Mouse (Mus musculus) cerebellum, adult 8-10 months (tissue): ENCODE data around the gene Ugcg.

Experiments
- DNase-seq: peaks from one replicate; pipeline ENCODE4 v3.0.0; 2022

The Ugcg gene

GRCm38 (mm10) chr4:59188802-59189545, at the start of gene Ugcg:
Gene Ugcg (plus strand): TSS chr4:59189257.
- DNase-seq, result peak; percentile 77

GRCm38 (mm10) chr4:59149043-59149442, 40.0 kb upstream of the Ugcg start:
- no peak for DNase-seq

- no peak for DNase-seq
These were observed 38.1 kb upstream of the Ugcg start for GRCm38 (mm10) chr4:59150907-59151306.

GRCm38 (mm10) chr4:59151953-59152352, 37.1 kb upstream of the Ugcg start:
- no peak for DNase-seq

- DNase-seq, result no peak
These were observed 32.0 kb upstream of the Ugcg start for GRCm38 (mm10) chr4:59156897-59157592.

GRCm38 (mm10) chr4:59157654-59158053, 31.4 kb upstream of the Ugcg start:
- no peak for DNase-seq

- DNase-seq, result no peak
These were observed 28.8 kb upstream of the Ugcg start for GRCm38 (mm10) chr4:59160289-59160688.

GRCm38 (mm10) chr4:59160959-59161670, 27.9 kb upstream of the Ugcg start:
- no peak for DNase-seq

GRCm38 (mm10) chr4:59164034-59164433, 25.0 kb upstream of the Ugcg start:
- no peak for DNase-seq

GRCm38 (mm10) chr4:59167251-59167847, 21.7 kb upstream of the Ugcg start:
- no peak for DNase-seq

GRCm38 (mm10) chr4:59169981-59170380, 19.1 kb upstream of the Ugcg start:
- no peak for DNase-seq

GRCm38 (mm10) chr4:59172616-59173015, 16.4 kb upstream of the Ugcg start:
- no peak for DNase-seq

GRCm38 (mm10) chr4:59173181-59173922, 15.7 kb upstream of the Ugcg start:
- DNase-seq, result no peak

- DNase-seq, result no peak
These were observed 14.1 kb upstream of the Ugcg start for GRCm38 (mm10) chr4:59175003-59175402.

GRCm38 (mm10) chr4:59175929-59176328, 13.1 kb upstream of the Ugcg start:
- no peak for DNase-seq

- no peak for DNase-seq
These were observed 11.5 kb upstream of the Ugcg start for GRCm38 (mm10) chr4:59177566-59177965.

- DNase-seq, result no peak
These were observed 7.5 kb upstream of the Ugcg start for GRCm38 (mm10) chr4:59181320-59182271.

GRCm38 (mm10) chr4:59185671-59186070, 3.4 kb upstream of the Ugcg start:
- DNase-seq, result no peak

- peak; percentile 27 for DNase-seq
These were observed 1.8 kb upstream of the Ugcg start for GRCm38 (mm10) chr4:59187289-59187688.

GRCm38 (mm10) chr4:59188474-59188801, 619 bp upstream of the Ugcg start:
- no peak for DNase-seq

- peak; percentile 35 for DNase-seq
These were observed 635 bp downstream of the Ugcg start for GRCm38 (mm10) chr4:59189546-59190237.
